Mouse (Mus musculus): ENCODE measurements at regions not wholly inside any gene's neighbourhood (a gene's known extent, or its start where the extent isn't known, plus 50 kb on each side); places are given as distances from the start of the nearest gene placed in this dataset.

- Histone ChIP-seq H3K4me2 (ENCODE audit: low read depth) (no peak overlapping the region), H3K36me3 (ENCODE audit: control insufficient read depth, insufficient read depth, low read length) (no peaks in the 10 kb centered on the region), H3K4me1 (ENCODE audit: control insufficient read depth, insufficient read depth, low read length) (peaks cover 4% of the 10 kb centered on the region; the same call in 1 of the 2 replicates), H3K27ac (ENCODE audit: low read depth, low read length) (no peak overlapping the region), H3K9ac (ENCODE audit: low read length) (no peak overlapping the region), H3K4me3 (ENCODE audit: low read depth, low read length) (no peak overlapping the region), H3K27me3 (ENCODE audit: control insufficient read depth, insufficient read depth, low read length) (no peaks in the 10 kb centered on the region), H3K9me3 (ENCODE audit: control insufficient read depth, low read length) (no peaks in the 10 kb centered on the region)
- DNase-seq (ENCODE audit: low spot score) (no peak), ATAC-seq (ENCODE audit: insufficient read depth, low FRiP score, low TSS enrichment) (no peak)
- 60% methylated on average over 3 of the region's 3 CpGs for WGBS
Observed at GRCm38 (mm10) chr8:34574009-34574408, 462.5 kb upstream of the Gm10131 start.

DNA sequence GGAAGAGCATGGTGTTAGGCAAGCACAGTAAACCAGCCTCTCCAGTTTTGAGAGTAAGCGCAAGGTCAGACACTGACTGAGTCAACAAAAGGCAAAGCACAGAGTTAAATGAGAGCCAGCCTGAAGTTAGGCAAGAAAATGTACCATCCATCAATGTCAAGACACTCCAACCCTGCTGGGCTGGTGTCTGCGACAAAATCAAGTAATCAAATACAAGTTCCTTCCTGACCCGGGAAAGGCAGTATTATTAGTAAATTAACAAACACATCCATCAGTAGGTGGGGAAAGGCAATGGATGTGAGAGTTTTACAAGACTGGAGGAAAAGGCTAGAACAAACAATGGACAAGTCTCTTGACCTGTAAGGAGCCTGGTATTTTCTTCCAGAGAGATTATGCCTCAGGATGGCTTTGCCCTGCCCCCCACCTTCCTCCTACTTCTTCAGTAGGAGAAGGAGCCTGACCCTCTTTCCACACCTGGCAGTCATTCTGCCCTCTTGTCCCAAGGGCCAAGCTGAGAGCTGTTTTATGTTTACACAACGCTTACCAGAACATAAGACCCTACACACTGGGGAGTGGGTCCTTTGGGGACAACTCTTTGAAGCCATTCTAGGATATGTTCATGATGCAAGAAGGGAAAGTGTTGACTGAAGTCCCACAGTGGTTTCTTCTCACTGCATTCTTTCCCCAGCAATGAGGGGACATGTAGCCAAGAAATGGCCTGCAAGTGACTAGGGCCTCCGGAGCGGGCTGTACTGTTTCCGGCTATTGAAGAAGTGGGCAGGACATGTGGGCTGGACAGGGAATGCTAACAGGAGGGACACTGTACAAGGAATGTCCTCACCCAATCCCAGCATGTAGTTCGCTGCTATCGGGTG is 461.7 kb upstream of the Gm10131 start:
- Histone ChIP-seq H3K27ac (ENCODE audit: low read depth, low read length) (no peak overlapping the region), H3K27me3 (ENCODE audit: control insufficient read depth, insufficient read depth, low read length) (no peaks in the 10 kb centered on the region), H3K9me3 (ENCODE audit: control insufficient read depth, low read length) (no peaks in the 10 kb centered on the region), H3K4me1 (ENCODE audit: control insufficient read depth, insufficient read depth, low read length) (peaks cover 4% of the 10 kb centered on the region; the same call in 1 of the 2 replicates), H3K36me3 (ENCODE audit: control insufficient read depth, insufficient read depth, low read length) (no peaks in the 10 kb centered on the region), H3K9ac (ENCODE audit: low read length) (no peak overlapping the region), H3K4me2 (ENCODE audit: low read depth) (no peak overlapping the region), H3K4me3 (ENCODE audit: low read depth, low read length) (no peak overlapping the region)
- no peak for ATAC-seq (ENCODE audit: insufficient read depth, low FRiP score, low TSS enrichment)
- 48% methylated on average over 9 of the region's 9 CpGs for WGBS
- DNase-seq (ENCODE audit: low spot score): peak; percentile 26

GRCm38 (mm10) chr8:34571736-34572135 is 460.2 kb upstream of the Gm10131 start:
- no peaks in the 10 kb centered on the region for H3K27me3 ChIP-seq (ENCODE audit: control insufficient read depth, insufficient read depth, low read length)
- H3K4me2 ChIP-seq (ENCODE audit: low read depth): no peak overlapping the region
- no peak overlapping the region for H3K9ac ChIP-seq (ENCODE audit: low read length)
- no peaks in the 10 kb centered on the region for H3K36me3 ChIP-seq (ENCODE audit: control insufficient read depth, insufficient read depth, low read length)
- ATAC-seq (ENCODE audit: insufficient read depth, low FRiP score, low TSS enrichment) (no peak), DNase-seq (ENCODE audit: low spot score) (no peak)
- H3K4me1 ChIP-seq (ENCODE audit: control insufficient read depth, insufficient read depth, low read length): peaks cover 4% of the 10 kb centered on the region; the same call in 1 of the 2 replicates
- WGBS: 95% methylated on average over 1 of the region's 1 CpGs
- H3K27ac ChIP-seq (ENCODE audit: low read depth, low read length): no peak overlapping the region
- H3K9me3 ChIP-seq (ENCODE audit: control insufficient read depth, low read length): no peaks in the 10 kb centered on the region
- no peak overlapping the region for H3K4me3 ChIP-seq (ENCODE audit: low read depth, low read length)

- 30% methylated on average over 8 of the region's 8 CpGs for WGBS
- Histone ChIP-seq H3K36me3 (ENCODE audit: control insufficient read depth, insufficient read depth, low read length) (no peaks in the 10 kb centered on the region), H3K4me1 (ENCODE audit: control insufficient read depth, insufficient read depth, low read length) (no peaks in the 10 kb centered on the region), H3K27me3 (ENCODE audit: control insufficient read depth, insufficient read depth, low read length) (no peaks in the 10 kb centered on the region), H3K27ac (ENCODE audit: low read depth, low read length) (no peak overlapping the region), H3K4me2 (ENCODE audit: low read depth) (no peak overlapping the region), H3K4me3 (ENCODE audit: low read depth, low read length) (no peak overlapping the region), H3K9me3 (ENCODE audit: control insufficient read depth, low read length) (no peaks in the 10 kb centered on the region), H3K9ac (ENCODE audit: low read length) (no peak overlapping the region)
- ATAC-seq (ENCODE audit: insufficient read depth, low FRiP score, low TSS enrichment): no peak
- no peak for DNase-seq (ENCODE audit: low spot score)
Observed at GRCm38 (mm10) chr8:34562278-34562677, 450.7 kb upstream of the Gm10131 start.

DNA sequence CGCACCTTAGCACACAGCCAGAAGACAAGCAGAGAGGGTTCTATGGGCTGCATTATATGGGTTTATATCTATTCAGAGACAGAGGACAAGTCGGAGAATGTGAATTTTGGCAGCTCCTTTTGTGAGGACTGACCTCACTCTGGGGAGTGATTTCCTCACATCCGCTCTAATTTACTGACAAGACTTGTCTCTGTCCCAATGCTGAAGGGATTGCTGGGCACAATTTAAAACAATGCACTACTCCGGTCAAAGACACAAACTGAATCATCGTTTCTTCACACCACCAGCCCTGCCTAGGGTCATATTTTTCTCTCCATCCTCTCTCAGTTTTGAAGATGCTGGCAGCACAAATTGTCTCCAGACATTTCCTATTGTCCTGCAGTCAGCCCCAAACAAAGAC is 438.2 kb upstream of the Gm10131 start:
- Histone ChIP-seq H3K4me3 (ENCODE audit: low read depth, low read length) (no peak overlapping the region), H3K27me3 (ENCODE audit: control insufficient read depth, insufficient read depth, low read length) (no peaks in the 10 kb centered on the region), H3K36me3 (ENCODE audit: control insufficient read depth, insufficient read depth, low read length) (no peaks in the 10 kb centered on the region), H3K9me3 (ENCODE audit: control insufficient read depth, low read length) (no peaks in the 10 kb centered on the region), H3K27ac (ENCODE audit: low read depth, low read length) (peak overlapping the region; percentile 41; the same call in 1 of the 2 replicates), H3K9ac (ENCODE audit: low read length) (no peak overlapping the region), H3K4me1 (ENCODE audit: control insufficient read depth, insufficient read depth, low read length) (peaks cover 5% of the 10 kb centered on the region), H3K4me2 (ENCODE audit: low read depth) (no peak overlapping the region)
- DNase-seq (ENCODE audit: low spot score) (no peak), ATAC-seq (ENCODE audit: insufficient read depth, low FRiP score, low TSS enrichment) (no peak)
- WGBS: 52% methylated on average over 5 of the region's 5 CpGs

- no peak for ATAC-seq (ENCODE audit: insufficient read depth, low FRiP score, low TSS enrichment)
- H3K9me3 ChIP-seq (ENCODE audit: control insufficient read depth, low read length): no peaks in the 10 kb centered on the region
- H3K4me2 ChIP-seq (ENCODE audit: low read depth): peak overlapping the region; percentile 11; the same call in 1 of the 2 replicates
- DNase-seq (ENCODE audit: low spot score): no peak
- no peaks in the 10 kb centered on the region for H3K27me3 ChIP-seq (ENCODE audit: control insufficient read depth, insufficient read depth, low read length)
- no peaks in the 10 kb centered on the region for H3K36me3 ChIP-seq (ENCODE audit: control insufficient read depth, insufficient read depth, low read length)
- no peak overlapping the region for H3K9ac ChIP-seq (ENCODE audit: low read length)
- H3K4me3 ChIP-seq (ENCODE audit: low read depth, low read length): no peak overlapping the region
- peaks cover 5% of the 10 kb centered on the region for H3K4me1 ChIP-seq (ENCODE audit: control insufficient read depth, insufficient read depth, low read length)
- H3K27ac ChIP-seq (ENCODE audit: low read depth, low read length): no peak overlapping the region
- WGBS: 20% methylated on average over 11 of the region's 11 CpGs
Observed at GRCm38 (mm10) chr8:34546815-34547214, 435.3 kb upstream of the Gm10131 start.

DNA sequence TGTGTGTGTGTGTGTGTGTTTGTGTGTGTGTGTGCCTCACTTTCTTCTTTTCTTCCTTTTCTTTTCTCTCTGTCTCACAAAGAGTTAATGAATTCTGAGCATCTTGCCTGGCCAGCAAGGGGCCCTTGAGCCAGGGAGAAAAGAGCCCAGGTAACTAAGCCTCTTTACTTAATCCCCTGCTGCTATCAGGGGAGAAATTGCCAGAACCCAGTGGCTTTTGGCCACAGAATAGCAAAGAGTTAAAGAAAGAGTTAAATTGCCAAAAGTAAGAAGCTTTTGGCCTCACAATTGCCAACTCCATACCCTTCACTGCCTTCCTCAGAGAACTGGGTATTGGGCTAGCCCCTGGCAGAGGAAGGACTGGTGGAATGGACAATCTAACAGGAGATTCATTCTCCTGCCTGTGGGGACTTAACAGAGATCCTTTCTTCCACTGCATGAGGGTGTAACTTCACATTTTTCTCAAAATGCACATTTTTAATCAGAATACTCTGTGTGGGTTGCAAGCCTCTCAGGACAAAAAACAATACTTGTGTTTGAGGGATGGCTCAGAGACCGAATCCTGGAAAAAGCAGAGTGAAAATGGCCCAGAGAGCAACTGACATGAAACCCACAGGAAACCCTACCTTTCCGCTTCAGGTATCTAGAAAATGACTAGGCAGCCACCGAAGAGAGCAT is 431.0 kb upstream of the Gm10131 start:
- H3K27me3 ChIP-seq (ENCODE audit: control insufficient read depth, insufficient read depth, low read length): no peaks in the 10 kb centered on the region
- no peaks in the 10 kb centered on the region for H3K4me1 ChIP-seq (ENCODE audit: control insufficient read depth, insufficient read depth, low read length)
- H3K27ac ChIP-seq (ENCODE audit: low read depth, low read length): no peak overlapping the region
- DNase-seq (ENCODE audit: low spot score): no peak
- H3K4me3 ChIP-seq (ENCODE audit: low read depth, low read length): no peak overlapping the region
- 78% methylated on average over 3 of the region's 3 CpGs for WGBS
- no peak overlapping the region for H3K4me2 ChIP-seq (ENCODE audit: low read depth)
- no peaks in the 10 kb centered on the region for H3K36me3 ChIP-seq (ENCODE audit: control insufficient read depth, insufficient read depth, low read length)
- H3K9me3 ChIP-seq (ENCODE audit: control insufficient read depth, low read length): no peaks in the 10 kb centered on the region
- no peak for ATAC-seq (ENCODE audit: insufficient read depth, low FRiP score, low TSS enrichment)
- no peak overlapping the region for H3K9ac ChIP-seq (ENCODE audit: low read length)

DNA sequence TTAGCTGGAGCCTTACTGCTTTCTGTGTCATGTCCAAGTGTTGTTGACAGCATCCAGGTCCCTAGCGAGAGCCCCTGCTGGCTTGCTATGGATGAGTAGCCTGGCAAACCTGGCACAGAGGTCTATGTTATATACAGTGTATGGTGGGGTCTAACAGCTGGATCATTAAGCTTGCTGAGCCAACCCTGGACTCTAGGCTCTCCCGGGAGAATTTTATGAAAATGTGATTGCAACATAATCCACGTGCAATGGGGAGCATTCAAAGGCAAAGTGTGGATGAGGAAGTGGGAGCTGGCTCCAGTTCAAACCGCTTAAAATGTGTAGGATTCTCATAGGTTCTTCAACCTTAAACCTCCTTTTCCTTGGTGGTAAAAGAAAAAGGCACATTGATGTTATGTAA is 427.7 kb upstream of the Gm10131 start:
- H3K9ac ChIP-seq (ENCODE audit: low read length): no peak overlapping the region

GRCm38 (mm10) chr8:34535434-34535833 is 423.9 kb upstream of the Gm10131 start:
- Histone ChIP-seq H3K4me1 (ENCODE audit: control insufficient read depth, insufficient read depth, low read length) (no peaks in the 10 kb centered on the region), H3K4me2 (ENCODE audit: low read depth) (no peak overlapping the region), H3K9ac (ENCODE audit: low read length) (no peak overlapping the region), H3K27me3 (ENCODE audit: control insufficient read depth, insufficient read depth, low read length) (no peaks in the 10 kb centered on the region), H3K9me3 (ENCODE audit: control insufficient read depth, low read length) (no peaks in the 10 kb centered on the region), H3K36me3 (ENCODE audit: control insufficient read depth, insufficient read depth, low read length) (no peaks in the 10 kb centered on the region), H3K4me3 (ENCODE audit: low read depth, low read length) (no peak overlapping the region), H3K27ac (ENCODE audit: low read depth, low read length) (no peak overlapping the region)
- no peak for ATAC-seq (ENCODE audit: insufficient read depth, low FRiP score, low TSS enrichment)
- WGBS: 80% methylated on average over 3 of the region's 3 CpGs
- no peak for DNase-seq (ENCODE audit: low spot score)

More for the DNA sequence above, 427.7 kb upstream of the Gm10131 start:
- H3K27me3 ChIP-seq (ENCODE audit: control insufficient read depth, insufficient read depth, low read length): no peaks in the 10 kb centered on the region
- H3K4me2 ChIP-seq (ENCODE audit: low read depth): no peak overlapping the region
- H3K27ac ChIP-seq (ENCODE audit: low read depth, low read length): no peak overlapping the region
- H3K9me3 ChIP-seq (ENCODE audit: control insufficient read depth, low read length): no peaks in the 10 kb centered on the region
- no peak for DNase-seq (ENCODE audit: low spot score)
- no peaks in the 10 kb centered on the region for H3K4me1 ChIP-seq (ENCODE audit: control insufficient read depth, insufficient read depth, low read length)
- WGBS: 82% methylated on average over 4 of the region's 4 CpGs
- H3K4me3 ChIP-seq (ENCODE audit: low read depth, low read length): no peak overlapping the region
- no peak for ATAC-seq (ENCODE audit: insufficient read depth, low FRiP score, low TSS enrichment)
- H3K36me3 ChIP-seq (ENCODE audit: control insufficient read depth, insufficient read depth, low read length): no peaks in the 10 kb centered on the region

All from neural tube, embryonic 11.5 days (tissue).